Mouse (Mus musculus) spleen, adult 18-20 months (tissue): ENCODE measurements at regions not wholly inside any gene's neighbourhood (a gene's known extent, or its start where the extent isn't known, plus 50 kb on each side); places are given as distances from the start of the nearest gene placed in this dataset.

ENCODE experiments used
- DNase-seq, 2 experiments: peaks; one replicate each; pipeline ENCODE4 v3.0.0; 2022; ENCODE audit warnings: mixed read lengths in 2 of 2

DNA sequence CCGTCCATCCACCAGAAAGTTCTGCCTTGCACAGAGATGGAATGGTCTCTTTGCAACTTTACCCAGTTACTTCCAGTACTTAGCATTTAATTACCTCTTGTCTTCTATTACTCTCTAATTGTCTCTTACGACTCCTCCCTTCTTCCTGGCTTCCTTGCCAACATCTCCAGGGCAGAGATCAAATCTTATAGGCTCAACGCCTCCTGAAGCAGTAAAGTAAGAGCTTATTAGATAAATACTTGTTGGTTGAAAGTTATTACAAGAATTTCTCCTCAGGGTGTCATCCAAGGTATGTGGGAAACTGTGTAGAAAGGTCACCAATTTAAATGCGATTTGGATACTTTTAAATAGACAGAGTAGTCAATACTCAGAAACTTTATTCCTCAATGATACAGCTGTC lies 528.8 kb downstream of the 1810013L24Rik start:
- DNase-seq: no peak

DNA sequence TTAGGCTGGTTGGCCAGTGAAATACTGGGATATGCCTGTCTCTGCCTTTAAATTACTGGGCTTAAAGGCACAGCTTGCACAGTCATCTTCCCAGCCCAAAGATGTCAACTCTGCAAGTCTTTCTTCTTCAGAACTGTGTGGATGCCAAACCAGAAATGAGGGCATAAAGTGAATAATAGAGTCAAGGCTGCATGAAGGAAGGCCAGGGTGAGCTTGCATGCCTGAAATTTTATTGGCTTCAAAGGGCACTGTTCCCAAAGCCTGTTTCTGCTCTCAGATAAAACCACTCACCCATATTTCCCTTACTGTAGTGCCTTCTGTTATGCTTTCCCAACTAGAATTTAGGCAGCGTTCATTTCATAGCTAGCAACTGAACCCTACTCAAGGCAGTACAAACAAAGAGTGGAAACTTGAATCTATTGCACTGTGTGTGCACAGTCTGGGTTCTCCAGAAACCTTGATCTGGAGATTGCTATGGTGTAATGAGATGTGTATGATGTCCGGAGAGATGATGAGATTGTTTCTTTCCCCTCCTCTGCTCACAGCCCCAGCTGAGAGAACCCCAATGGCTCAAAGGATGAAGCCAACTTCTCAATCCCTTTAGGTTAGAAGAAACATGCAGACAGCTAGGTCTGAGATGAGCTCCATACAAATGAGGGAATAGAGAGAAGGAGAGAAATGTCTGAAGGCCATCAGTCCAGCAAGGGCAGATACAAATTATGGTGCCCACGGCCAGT lies 529.7 kb downstream of the 1810013L24Rik start:
- DNase-seq: no peak

DNA sequence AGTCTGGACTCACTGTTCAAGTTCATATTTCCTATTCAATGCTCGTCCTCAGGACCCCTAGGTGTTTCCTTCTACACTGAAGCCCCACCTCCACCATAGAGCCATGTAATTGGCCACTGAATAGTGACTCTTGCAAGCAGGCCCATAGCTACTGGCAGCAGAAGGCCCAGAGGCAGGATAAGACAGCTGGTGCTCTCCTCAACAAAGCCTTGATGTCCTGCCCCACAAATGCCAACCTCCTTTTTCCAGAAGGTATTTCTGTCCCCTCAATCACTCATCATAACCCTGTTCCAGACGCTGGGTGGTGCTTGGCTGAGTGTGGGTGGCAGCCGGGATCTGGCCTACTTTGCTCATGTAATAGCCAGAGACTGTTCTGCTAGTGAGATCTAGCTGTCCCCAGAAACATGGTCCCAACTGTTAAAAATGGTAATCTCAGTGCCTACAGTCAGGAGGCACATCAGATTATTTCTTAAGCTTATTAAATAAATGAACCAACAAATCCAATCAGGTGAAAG lies 530.9 kb downstream of the 1810013L24Rik start:
- no peak for DNase-seq

DNA sequence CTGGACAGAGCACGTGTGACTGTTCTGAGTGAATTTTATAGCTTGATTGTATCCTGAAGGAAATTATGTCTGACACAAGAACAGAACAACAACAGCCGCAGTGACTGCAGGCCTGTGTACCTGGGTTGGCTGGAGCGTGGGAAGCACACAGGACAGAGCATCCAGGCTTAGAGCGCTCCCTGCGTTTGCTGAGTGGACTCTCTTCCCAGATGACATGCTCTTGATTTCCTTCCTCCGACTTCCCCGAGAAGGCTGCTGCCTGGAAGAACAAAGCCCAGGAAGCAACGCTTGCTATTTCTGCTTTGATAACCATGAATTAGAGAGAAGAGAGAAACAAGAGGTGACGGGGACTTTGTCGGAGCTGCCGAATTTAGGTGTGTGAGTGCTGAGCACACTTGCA lies 532.2 kb downstream of the 1810013L24Rik start:
- no peak for DNase-seq

DNA sequence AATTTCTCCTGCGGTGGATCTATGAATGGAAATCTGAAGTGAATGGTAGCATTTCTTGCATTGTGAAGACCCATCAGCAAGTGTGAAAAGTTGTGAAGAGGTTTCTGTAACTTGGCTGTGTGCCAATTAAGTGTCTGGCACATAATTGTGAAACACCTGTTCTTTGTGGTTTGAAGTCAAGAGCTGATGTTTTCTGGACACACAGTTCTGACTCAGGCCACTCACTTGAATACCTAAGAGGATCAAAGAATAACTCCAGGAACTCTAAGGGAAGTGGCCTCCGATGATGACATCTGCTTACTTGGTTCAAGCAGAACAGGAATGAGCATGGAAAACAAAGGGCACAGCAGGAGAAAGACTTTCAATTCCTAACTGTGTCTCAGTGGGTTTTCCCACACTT lies 534.2 kb downstream of the 1810013L24Rik start:
- no peak for DNase-seq

DNA sequence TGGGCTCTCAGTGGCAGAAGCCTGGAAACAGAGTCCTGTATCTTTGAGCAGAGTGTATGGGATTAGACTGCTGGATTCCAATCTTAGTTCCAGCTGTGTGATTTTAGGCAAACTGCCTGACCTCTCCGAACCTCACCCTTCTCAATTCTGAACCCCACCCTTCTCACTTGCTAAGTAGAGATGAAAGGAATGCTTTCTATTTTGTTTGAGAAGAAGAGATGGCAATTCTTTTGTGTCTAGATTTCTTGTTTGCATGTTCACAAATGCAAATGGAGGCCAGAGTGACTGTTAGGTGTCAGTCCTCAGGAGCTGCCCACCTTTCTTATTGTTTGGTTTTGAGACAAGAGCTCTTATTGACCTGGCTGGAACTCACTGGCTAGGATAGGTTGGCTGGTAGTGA lies 561.1 kb downstream of the 1810013L24Rik start:
- DNase-seq: no peak

DNA sequence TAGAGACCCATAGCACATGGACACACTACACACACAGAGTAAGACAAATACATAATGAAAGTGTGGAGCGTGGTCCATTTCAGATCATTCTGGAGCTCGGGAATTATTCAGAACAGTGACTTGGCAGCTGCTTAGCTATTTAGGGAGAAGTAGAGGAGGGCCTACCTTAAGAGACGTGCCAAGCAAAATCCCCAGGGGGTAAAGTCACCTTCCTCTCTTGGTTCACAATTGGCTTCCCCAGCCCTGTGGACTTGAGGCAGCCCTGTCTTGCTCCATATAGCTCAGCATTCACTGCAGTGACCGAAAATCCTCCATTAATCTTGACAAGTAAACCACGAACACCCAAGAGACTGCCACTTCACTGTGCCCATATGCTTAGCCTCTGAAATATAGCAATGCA lies 574.8 kb downstream of the 1810013L24Rik start:
- no peak for DNase-seq

DNA sequence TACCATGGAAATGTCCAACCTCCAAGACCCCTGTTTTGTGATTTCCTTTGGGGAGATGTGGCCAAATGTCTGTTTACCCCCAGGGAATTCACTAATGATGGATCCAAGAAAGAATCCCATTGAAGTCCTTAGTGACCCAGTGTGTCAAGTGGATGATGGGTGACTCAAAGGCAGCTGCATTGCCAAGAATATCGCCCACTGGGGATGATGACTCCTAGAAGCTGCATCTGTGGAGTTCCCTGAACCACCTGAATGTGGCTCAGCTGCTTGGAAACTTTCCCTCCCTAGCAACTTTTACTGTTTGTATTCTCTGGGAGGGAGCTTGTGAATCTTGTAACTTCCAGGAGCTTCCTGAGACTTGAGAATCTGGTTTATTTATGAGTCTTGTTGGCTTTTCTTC lies 578.3 kb downstream of the 1810013L24Rik start:
- no peak for DNase-seq

DNA sequence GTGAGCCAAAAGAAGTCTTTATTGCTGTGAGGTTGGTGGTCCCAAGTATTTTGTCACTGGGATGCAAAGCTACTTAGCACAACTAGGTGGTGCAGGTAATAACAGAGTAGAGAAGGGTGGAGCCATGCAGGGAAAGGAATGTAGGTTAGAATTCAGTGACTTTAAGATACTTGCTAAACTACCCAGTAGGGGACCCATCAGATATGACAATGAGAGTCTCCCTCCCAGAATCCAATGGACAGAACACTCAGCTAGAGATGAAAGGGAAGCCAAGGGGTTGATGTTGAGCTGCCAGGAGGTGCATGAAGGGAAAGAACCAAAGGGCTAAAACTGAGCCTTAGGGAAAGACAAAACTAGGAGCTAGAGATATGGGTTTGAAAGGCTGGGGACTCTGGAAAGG lies 564.9 kb downstream of the Grin2a start:
- no peak for DNase-seq

DNA sequence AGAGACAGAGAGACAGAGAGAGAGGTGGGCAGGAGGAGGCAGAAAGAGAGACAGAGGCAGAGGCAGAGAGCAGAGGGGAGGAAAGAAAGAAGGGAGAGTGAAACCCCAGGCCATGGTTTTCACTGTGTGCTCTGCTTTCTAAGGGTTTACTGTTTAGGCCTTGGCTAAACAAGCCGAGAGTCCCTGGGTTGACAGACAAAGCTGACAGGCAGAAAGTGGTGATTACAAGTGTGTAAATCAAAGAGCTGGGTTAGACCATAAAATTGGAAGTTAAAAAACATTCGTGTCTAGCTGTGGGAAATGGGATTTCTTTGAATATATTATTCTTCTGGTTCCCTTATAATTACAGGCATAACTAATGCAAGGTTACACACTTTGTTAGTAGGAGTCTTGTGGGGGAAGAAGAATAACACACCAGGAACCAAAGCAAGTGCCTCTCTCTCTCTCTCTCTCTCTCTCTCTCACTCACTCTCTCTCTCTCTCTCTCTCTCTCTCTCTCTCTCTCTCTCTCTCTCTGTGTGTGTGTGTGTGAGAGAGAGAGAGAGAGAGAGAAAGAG lies 556.0 kb downstream of the Grin2a start:
- no peak for DNase-seq

DNA sequence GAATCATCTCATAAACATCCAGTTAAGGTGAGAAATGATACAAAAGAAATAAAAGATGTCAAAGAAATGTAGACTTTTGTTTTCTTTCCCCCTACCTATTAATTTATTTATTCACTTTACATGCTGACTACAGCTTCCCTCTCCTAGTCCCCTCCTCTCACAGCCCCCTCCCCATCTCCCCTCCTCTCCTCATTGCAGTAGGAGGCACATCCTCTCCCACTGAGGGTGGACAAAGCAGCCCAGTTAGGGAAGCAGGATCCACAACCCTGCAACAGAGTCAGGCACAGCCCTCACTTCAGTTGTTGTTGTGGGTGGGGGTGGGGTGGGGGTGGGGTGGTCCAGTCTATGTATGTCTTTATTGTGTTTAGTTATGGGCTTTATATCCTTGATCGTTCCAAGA lies 555.5 kb downstream of the Grin2a start:
- DNase-seq: no peak

DNA sequence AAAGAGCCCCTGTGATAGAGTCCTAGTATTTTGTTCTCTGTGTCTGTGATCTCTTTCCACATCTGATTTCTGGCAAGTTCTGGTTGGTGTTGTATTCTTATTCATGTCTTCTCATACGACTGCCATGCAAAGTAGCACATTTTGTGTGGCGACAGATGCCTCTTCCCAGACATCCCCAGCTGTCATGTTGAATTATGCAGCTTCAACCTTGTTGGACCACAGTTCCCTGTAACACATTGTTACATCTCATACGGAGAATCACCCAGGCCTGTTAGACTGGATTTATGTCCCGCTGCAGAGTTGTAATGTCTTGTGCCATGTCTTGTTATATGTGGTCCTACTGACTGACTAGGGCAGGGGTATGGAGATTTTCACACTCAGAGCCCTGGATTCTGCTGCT lies 543.3 kb downstream of the Grin2a start:
- no peak for DNase-seq

DNA sequence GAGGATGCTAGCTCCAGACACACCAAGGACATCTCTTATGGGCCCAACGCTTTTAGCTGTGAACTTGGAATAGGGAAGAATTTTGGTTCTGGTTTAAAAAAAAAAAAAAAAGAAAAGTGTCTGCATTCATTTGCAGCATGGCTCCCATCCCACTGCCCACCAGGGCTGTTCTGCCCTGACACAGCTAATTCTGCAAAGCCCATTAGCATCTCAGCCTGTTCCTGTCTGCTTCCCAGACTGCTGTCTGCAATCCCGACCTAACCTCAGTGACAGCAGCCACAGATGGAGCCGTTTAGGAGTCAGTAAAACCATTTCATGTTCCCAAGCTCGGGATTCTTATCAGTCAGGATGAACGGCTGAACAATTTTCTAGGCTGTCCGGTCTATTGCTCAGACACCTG lies 537.8 kb downstream of the Grin2a start:
- no peak for DNase-seq

DNA sequence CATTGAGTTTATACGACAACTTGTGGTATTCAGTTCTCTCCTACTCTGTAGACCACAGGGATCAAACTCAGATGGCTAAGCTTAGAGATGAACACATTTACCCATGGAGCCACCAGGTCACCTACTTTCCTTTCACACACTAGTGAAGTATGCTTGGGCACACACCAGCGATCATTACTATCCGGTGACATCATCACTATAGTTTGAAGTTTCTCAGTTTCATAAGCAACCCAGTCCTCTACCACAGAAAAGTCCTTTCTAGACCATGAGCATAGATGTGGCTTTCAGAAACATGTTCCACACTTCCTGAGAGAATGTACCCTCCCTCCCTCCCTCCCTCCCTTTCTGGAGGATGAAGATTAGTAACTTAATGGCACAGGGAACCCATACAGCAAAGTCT lies 532.9 kb downstream of the Grin2a start:
- no peak for DNase-seq

DNA sequence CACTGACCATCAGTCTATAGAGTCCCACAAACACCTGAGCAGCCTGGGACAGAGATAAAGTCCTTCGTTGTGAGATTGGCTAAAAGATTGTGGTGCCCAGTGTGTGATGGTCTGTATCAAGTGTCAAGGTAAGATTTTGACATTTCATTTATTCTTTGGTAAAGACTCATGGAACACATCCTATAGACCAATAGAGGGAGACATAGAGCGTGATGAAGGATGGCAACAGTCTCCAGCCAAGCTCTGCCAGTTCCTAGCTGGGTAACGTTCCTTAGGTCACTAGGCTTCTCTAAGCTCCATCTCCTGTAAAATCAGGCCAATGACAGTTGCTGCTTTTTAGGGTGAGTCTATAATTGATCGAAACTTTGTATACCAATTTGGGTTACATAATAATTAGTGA lies 526.0 kb downstream of the Grin2a start:
- no peak for DNase-seq

DNA sequence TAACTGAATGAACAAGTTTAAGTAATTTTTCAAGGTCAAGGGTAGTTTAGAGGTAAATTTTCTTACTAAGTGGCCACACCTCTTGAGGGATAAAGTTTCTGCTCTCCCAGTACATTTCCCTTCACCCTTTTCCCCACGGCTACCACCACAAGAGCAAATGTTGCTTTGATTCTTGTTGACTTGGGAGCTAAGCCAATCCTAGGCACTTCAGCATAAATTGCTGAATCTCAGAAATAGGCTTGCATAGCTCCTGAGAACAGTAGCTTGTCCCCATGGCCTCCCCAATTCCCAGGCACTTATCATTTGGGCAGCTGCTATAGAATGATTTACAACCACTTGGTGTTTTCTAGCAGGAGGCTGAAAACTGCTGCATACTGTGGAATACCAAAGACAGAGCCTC lies 510.1 kb downstream of the Grin2a start:
- no peak for DNase-seq

DNA sequence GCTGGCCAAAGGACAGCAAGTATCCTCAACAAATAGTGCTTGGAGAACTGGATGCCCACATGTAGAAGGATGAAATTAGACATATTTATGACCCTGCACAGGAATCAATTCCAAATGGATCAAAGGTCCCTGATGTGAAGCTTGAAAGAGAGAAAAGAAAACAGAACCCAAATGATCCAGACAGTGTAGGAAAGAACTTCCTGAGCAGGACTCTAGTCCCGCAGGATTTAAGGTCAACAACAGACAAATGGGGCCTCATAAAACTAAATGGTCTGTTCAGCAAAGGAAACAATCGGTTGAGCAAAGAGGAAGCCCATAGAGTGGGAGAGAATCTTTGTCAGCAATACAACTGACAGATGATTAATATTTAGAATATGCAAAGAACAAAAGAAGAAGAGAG lies 497.1 kb downstream of the Grin2a start:
- no peak for DNase-seq

DNA sequence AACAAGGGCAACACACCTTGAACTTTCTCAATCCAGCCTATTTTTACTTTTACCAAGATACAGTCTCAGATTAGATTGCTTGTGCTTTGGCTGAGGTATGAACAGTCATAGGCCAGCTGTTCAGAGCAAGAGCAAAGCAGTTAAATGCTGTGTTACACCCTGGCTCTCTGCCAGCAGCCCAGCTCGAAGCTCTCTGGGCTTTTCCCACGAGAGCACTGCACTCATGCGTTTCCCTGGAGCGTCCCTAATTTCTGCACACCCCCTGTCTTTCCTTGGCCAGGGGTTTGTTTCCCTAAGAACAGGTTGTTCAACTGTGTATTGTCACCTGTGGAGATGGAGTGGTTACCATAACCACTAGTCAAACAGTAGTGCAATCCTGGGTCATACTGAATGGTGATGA lies 493.6 kb downstream of the Grin2a start:
- no peak for DNase-seq

DNA sequence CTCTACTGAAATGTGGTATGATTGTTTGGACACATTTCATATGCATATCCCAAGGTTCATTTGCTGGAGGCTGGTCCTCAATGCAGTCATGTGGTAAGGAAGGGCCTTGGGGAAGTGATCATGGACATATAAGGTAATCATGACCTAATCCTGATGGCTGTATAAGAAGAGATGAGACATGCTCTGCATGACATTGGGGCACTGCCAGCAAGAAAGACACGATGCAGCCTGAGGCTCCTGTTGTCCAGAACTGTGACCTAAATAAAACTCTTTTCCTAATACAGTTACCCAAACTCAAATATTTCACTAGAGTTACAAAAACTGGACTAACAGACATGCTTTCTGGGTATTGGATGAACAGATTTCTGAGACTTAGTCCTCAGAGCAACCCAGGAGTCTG lies 485.7 kb downstream of the Grin2a start:
- no peak for DNase-seq

DNA sequence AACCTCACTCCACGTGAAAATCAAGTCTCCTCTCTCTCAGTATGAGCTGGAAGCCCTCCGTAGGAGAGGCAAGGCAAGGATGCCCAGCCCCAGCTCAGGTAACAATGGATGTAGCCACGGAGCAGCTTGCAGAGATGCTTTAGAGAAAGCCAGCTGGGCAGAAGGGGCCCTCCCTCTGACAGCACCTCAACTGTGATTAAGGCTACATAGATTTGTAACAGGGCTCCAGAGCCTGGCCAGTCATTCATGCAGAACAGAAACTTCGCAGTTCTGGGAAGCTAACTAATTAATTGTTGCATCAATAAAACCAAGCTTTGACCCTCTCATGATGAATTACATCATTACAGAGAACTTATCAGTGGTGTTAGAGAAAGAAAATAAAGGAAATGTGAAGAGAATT lies 480.8 kb downstream of the Grin2a start:
- no peak for DNase-seq
